Mouse (Mus musculus) thymus, postnatal 14 days (tissue): ENCODE results near the gene 1110032A03Rik.

Source experiments
- DNase-seq: peaks from one replicate; pipeline ENCODE4 v3.0.0; 2021

Gene 1110032A03Rik

GRCm38 (mm10) chr9:50768107-50769002 lies 7.0 kb downstream of the 1110032A03Rik start, which contains the start of gene Fdxacb1:
TSS of gene Fdxacb1 (plus strand) at chr9:50768236.
- peak; percentile 99 for DNase-seq

- peak; percentile 16 for DNase-seq
Observed at GRCm38 (mm10) chr9:50767531-50768106, 7.7 kb downstream of the 1110032A03Rik start.

- DNase-seq: peak; percentile 31
Observed at GRCm38 (mm10) chr9:50763331-50763730, 12.0 kb downstream of the 1110032A03Rik start.

GRCm38 (mm10) chr9:50761520-50762243 lies 13.6 kb downstream of the 1110032A03Rik start:
- no peak for DNase-seq

- DNase-seq: no peak
Observed at GRCm38 (mm10) chr9:50756711-50757110, 18.6 kb downstream of the 1110032A03Rik start.

- DNase-seq: no peak
Observed at GRCm38 (mm10) chr9:50753947-50754346, 21.4 kb downstream of the 1110032A03Rik start.

- DNase-seq: no peak
Observed at GRCm38 (mm10) chr9:50752784-50753615, 22.3 kb downstream of the 1110032A03Rik start.

- DNase-seq: no peak
Observed at GRCm38 (mm10) chr9:50752054-50752602, 23.2 kb downstream of the 1110032A03Rik start, which contains the start of gene Hspb2. TSS of gene Hspb2 (minus strand) at chr9:50752354.

- no peak for DNase-seq
Observed at GRCm38 (mm10) chr9:50751323-50751722, 24.0 kb downstream of the 1110032A03Rik start, which contains the start of gene Cryab. TSS of gene Cryab (plus strand) at chr9:50751325.

GRCm38 (mm10) chr9:50750706-50751105 lies 24.6 kb downstream of the 1110032A03Rik start:
- no peak for DNase-seq

GRCm38 (mm10) chr9:50746214-50746677 lies 29.1 kb downstream of the 1110032A03Rik start, which contains the start of gene 2310030G06Rik:
TSS of gene 2310030G06Rik (minus strand) at chr9:50746536.
- DNase-seq: no peak

- no peak for DNase-seq
Observed at GRCm38 (mm10) chr9:50745806-50746205, 29.5 kb downstream of the 1110032A03Rik start.

- no peak for DNase-seq
Observed at GRCm38 (mm10) chr9:50742744-50743143, 32.6 kb downstream of the 1110032A03Rik start.

GRCm38 (mm10) chr9:50742261-50742660 lies 33.1 kb downstream of the 1110032A03Rik start:
- DNase-seq: no peak

GRCm38 (mm10) chr9:50740867-50741784 lies 34.2 kb downstream of the 1110032A03Rik start:
- no peak for DNase-seq

GRCm38 (mm10) chr9:50738914-50739870 lies 36.1 kb downstream of the 1110032A03Rik start, which contains the start of gene Dixdc1:
TSS of gene Dixdc1 (minus strand) at chr9:50739517.
- DNase-seq: peak; percentile 83

- DNase-seq: no peak
Observed at GRCm38 (mm10) chr9:50734989-50735388, 40.3 kb downstream of the 1110032A03Rik start.

GRCm38 (mm10) chr9:50732560-50732959 lies 42.8 kb downstream of the 1110032A03Rik start:
- no peak for DNase-seq

GRCm38 (mm10) chr9:50729600-50729999 lies 45.7 kb downstream of the 1110032A03Rik start:
- DNase-seq: no peak
